Mouse (Mus musculus): Measurements from ENCODE around the gene Otp.

DNA sequence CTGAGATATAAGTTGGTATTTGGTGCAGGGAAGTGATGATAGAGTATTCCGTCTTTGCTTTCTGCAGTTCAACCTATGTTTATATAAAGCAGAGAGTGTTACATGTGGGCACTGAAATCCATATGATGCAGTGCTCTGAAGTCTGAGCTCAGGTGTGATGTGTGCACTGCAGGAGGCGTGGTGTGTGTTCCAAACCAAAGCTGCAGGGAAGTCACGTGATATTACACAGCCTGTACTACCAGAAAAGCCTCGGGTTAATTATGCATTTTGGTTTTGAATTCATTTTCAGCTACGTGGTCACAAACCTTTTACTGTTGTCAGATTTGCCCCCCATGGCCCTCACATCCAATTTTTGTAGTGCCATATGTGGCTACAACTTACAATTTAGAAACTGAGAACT, 40.3 kb downstream of the Otp start:
- TF ChIP-seq CTCF (conservative IDR thresholded peaks at IDR 0.05; ENCODE audit: low read length): no peak
- TF ChIP-seq POU5F1 (IDR thresholded peaks at IDR 0.05; ENCODE audit: borderline replicate concordance, low read length): no peak
- no peak for TF ChIP-seq NANOG (IDR thresholded peaks at IDR 0.05; ENCODE audit: borderline replicate concordance, low read length)

Data from E14TG2a.4 (cell line).